Mouse (Mus musculus): ENCODE measurements around the gene Itgb5. TPM values are rescaled to one million over a fixed set of nuclear protein-coding genes. Genes with fewer than 3 reads are reported as not detected.

Itgb5 gene
- polyA plus RNA-seq, 1 experiment from 2014 or later: 67.1 TPM

DNA sequence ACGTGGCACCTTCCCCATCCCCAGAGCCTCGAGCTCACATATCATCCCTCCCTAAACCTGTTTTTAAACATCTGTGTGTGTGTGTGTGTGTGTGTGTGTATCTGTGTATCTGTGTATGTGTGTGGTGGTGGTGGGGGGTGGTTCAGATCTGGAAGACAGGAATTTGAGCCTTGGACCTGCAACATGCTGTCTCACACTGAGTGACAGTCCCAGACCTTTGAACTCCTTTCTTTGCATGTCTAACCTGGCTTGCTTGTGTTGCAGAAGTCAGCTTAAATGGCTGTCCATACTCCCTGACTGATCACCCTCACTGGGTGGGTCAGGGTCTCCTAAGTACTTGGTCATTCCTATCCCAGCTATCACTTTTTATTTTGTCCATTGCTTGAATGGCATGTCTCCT is 58.5 kb downstream of the Itgb5 start:
- H3K27ac ChIP-seq: no peak overlapping the region

DNA sequence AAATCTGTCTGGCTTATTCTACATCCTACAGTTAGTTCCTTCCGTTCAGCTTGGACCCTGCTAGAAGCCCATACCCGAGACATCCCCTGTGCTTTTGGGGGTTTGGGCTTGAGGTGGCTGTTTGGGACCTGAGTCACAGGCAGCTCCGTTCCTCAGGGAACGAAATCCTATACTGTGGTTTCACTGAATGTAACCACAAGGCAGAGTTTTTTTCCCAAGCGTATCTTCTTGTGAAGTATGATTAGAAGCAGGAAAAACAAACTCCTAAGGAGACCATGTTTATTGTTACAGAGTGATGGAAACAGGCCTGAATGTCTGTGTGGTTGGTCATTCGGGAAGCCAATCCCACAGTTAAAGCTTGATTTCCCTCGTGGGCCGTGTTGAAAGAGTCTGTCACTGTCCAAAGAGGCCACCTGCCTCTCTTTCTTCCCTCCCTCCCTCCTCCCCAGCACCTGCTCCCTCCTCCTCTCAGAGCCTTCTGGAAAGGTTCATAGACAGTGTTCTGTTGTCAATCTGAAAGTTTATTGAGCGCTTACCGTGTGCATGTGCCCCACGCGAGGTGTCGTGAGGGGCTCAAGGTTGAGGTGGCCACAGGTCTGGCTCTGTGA is 59.6 kb downstream of the Itgb5 start:
- Histone ChIP-seq H3K36me3 (peaks cover 20% of the 10 kb centered on the region), H3K4me1 (peaks cover 41% of the 10 kb centered on the region), H3K9me3 (replicated peaks) (no peaks in the 10 kb centered on the region), H3K27me3 (ENCODE audit: low read depth, poor library complexity, severe bottlenecking) (no peaks in the 10 kb centered on the region), H3K27ac (no peak overlapping the region), H3K4me3 (no peak overlapping the region)
- DNase-seq (ENCODE audit: low spot score): no peak
- WGBS: 88% methylated on average over 13 of the region's 13 CpGs

More for the DNA sequence above, 58.5 kb downstream of the Itgb5 start:
- no peak for DNase-seq (ENCODE audit: low spot score)
- 85% methylated on average over 2 of the region's 2 CpGs for WGBS
- H3K36me3 ChIP-seq: peaks cover 21% of the 10 kb centered on the region
- no peaks in the 10 kb centered on the region for H3K27me3 ChIP-seq (ENCODE audit: low read depth, poor library complexity, severe bottlenecking)
- H3K4me1 ChIP-seq: peaks cover 50% of the 10 kb centered on the region
- no peaks in the 10 kb centered on the region for H3K9me3 ChIP-seq (replicated peaks)
- H3K4me3 ChIP-seq: no peak overlapping the region

DNA sequence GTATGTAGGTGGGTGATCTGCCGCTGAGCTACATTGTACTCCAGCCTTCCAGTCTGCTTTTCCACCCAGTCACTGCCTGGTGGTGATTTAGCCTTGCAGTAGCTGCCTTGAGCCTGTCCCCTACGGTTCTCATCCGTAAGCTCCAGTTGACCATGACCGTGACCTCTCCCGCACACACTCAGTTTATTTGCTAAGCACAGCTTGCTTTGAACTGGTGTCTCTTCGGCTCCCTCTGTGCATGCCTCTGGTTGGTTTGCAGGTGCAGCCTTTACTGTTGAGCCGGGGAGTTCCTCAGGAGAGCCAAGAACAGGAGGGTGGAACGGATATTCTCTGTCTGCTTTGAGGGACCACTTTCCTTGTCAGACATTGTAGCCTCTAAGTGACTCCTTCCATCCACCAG is 61.6 kb downstream of the Itgb5 start:
- peak overlapping the region; percentile 26; the same call in 1 of the 2 replicates for H3K27ac ChIP-seq
- H3K36me3 ChIP-seq: peaks cover 13% of the 10 kb centered on the region
- peaks cover 43% of the 10 kb centered on the region for H3K4me1 ChIP-seq
- H3K4me3 ChIP-seq: no peak overlapping the region
- no peaks in the 10 kb centered on the region for H3K9me3 ChIP-seq (replicated peaks)
- DNase-seq (ENCODE audit: low spot score): no peak
- no peaks in the 10 kb centered on the region for H3K27me3 ChIP-seq (ENCODE audit: low read depth, poor library complexity, severe bottlenecking)
- WGBS: 81% methylated on average over 8 of the region's 8 CpGs

DNA sequence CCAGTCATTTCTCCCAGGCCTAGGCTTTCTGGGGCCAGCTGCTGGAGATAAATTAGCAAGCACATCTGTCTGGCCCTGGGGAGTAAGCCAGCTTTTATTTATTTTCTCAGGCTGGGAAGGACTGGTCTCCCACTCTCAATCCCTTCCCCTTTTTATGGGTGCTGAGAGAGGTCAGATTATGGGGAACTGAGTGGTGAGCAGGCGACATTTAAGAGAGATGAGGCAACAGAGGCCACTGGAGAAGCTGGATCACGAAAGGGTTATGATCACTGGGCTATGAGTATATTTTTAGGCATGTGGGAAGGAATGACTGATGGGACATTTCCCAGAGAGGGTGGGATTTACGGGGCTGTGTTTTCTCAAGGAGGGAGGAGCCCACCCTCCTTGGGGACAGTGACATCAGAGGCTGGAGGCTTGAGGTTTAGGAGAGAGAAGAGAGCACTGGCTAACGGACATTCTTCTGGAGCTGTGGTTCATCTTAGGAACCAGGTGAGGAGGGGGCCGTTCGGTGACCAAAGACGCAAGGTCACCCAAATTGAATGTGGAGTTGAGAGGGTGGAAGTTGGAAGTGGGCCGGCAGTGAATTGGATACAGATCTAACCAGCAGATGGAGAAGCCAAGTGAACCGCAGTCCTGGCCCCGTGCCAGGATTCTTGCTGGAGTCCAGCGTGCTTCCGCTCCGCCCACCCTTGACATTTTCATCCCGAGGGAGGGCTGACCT is 62.3 kb downstream of the Itgb5 start:
- DNase-seq (ENCODE audit: low spot score): peak; percentile 63
- Histone ChIP-seq H3K4me1 (peaks cover 37% of the 10 kb centered on the region), H3K4me3 (no peak overlapping the region), H3K36me3 (peaks cover 13% of the 10 kb centered on the region), H3K27ac (peak overlapping the region; percentile 26; the same call in 1 of the 2 replicates), H3K27me3 (ENCODE audit: low read depth, poor library complexity, severe bottlenecking) (no peaks in the 10 kb centered on the region), H3K9me3 (replicated peaks) (no peaks in the 10 kb centered on the region)
- 70% methylated on average over 14 of the region's 14 CpGs for WGBS

DNA sequence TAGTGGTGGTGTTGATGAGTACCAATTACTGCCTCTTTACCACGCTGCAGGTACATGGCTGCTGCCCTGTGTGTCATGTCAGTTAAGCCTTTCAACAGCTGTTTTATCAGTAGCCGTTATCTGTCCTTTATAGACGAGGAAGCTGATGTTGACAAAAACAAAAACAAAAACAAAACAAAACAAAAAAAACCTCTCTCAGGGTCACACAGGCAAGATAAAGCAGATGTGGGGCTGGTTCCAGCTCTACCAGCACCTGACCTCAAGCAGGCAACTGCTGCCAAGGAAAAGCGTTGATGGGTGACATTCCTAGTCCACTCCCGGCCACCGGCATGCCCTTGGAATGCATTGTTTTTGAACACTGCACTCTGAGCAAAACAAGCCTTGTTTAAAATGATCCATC is 63.1 kb downstream of the Itgb5 start:
- H3K27me3 ChIP-seq (ENCODE audit: low read depth, poor library complexity, severe bottlenecking): no peaks in the 10 kb centered on the region
- peaks cover 15% of the 10 kb centered on the region for H3K36me3 ChIP-seq
- WGBS: 73% methylated on average over 6 of the region's 6 CpGs
- no peak overlapping the region for H3K4me3 ChIP-seq
- DNase-seq (ENCODE audit: low spot score): no peak
- H3K9me3 ChIP-seq (replicated peaks): no peaks in the 10 kb centered on the region
- no peak overlapping the region for H3K27ac ChIP-seq
- H3K4me1 ChIP-seq: peaks cover 31% of the 10 kb centered on the region

DNA sequence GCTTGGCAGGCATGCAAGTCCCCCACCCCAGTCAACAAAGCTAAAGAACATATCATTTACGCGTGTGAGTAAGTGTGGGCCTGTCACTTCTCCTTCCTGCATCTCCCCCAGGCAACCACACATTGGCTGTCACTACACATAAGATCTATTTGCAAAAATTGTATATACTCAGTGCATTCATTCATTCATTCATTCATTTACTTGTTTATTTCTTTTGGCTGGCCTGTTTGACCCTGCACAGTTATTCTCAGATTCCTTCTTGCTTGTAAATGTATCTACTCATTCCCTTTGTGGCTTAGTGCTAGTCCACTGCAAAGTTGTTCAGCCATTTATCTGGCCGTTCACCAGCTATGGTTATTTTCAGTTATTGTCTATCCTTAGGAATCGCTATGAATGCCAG is 64.3 kb downstream of the Itgb5 start:
- DNase-seq (ENCODE audit: low spot score): no peak
- no peak overlapping the region for H3K4me3 ChIP-seq
- H3K4me1 ChIP-seq: peaks cover 31% of the 10 kb centered on the region
- H3K9me3 ChIP-seq (replicated peaks): no peaks in the 10 kb centered on the region
- H3K36me3 ChIP-seq: peaks cover 12% of the 10 kb centered on the region
- no peak overlapping the region for H3K27ac ChIP-seq
- 94% methylated on average over 4 of the region's 4 CpGs for WGBS
- H3K27me3 ChIP-seq (ENCODE audit: low read depth, poor library complexity, severe bottlenecking): no peaks in the 10 kb centered on the region

DNA sequence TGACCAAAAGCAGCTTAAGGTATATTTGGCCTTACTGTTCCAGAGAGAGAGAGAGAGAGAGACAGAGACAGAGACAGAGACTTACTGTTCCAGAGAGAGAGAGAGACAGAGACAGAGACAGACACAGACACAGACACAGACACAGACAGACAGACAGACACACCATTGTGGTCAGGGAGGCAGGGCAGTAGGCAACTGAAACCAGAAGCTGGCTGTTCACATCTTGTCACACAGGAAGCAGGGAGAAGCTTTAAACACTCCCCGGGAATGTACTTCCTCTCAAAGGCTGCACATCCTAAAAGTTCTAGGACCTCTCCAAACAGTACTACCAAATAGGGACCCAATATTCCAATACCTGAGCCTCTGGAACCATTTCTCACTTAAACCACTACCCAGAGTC is 65.0 kb downstream of the Itgb5 start:
- H3K4me1 ChIP-seq: peaks cover 31% of the 10 kb centered on the region

DNA sequence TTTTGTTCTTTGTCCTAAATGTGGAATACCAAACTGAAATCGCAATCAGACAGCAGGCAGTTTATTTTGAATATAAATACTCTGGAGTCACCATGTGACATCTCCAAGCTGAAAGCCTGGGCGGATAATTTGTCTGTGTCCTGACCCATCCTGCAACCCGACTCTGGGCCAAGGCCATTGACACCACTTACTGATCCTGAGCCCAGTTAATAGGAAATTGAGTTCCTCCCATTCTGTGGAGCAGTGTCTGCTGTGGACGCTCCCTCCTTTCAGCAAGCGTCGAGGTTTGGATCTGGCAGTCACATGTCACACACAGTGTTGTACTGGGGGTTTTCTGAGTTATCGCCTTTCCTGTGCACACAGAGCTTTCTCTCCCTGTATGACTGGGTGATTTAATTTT is 66.2 kb downstream of the Itgb5 start:
- Histone ChIP-seq H3K4me3 (no peak overlapping the region), H3K4me1 (peaks cover 27% of the 10 kb centered on the region), H3K36me3 (peaks cover 20% of the 10 kb centered on the region), H3K27ac (no peak overlapping the region), H3K9me3 (replicated peaks) (no peaks in the 10 kb centered on the region), H3K27me3 (ENCODE audit: low read depth, poor library complexity, severe bottlenecking) (no peaks in the 10 kb centered on the region)
- WGBS: 70% methylated on average over 7 of the region's 7 CpGs
- no peak for DNase-seq (ENCODE audit: low spot score)

More for the DNA sequence above, 65.0 kb downstream of the Itgb5 start:
- DNase-seq (ENCODE audit: low spot score): no peak
- Histone ChIP-seq H3K27me3 (ENCODE audit: low read depth, poor library complexity, severe bottlenecking) (no peaks in the 10 kb centered on the region), H3K27ac (no peak overlapping the region), H3K9me3 (replicated peaks) (no peaks in the 10 kb centered on the region), H3K4me3 (no peak overlapping the region), H3K36me3 (peaks cover 18% of the 10 kb centered on the region)
- WGBS: 64% methylated on average over 1 of the region's 1 CpGs

DNA sequence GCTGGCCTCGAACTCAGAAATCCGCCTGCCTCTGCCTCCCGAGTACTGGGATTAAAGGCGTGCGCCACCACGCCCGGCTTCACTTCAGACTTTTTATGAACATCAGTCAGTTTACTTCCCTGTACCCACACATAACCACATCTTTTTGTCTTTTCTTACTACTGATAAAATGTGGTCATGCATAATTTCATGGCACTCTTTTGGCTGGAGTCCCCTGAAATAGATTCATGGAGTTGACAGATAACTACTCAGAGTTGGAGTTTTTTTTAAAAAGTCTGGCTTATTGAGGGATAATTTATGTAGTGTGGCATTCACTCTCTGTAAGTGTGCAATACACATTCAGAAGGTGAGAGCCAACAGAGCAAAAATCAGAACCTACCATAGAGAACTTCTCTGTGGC is 67.3 kb downstream of the Itgb5 start:
- no peak for DNase-seq (ENCODE audit: low spot score)
- Histone ChIP-seq H3K4me1 (peaks cover 23% of the 10 kb centered on the region), H3K4me3 (no peak overlapping the region), H3K9me3 (replicated peaks) (no peaks in the 10 kb centered on the region), H3K27me3 (ENCODE audit: low read depth, poor library complexity, severe bottlenecking) (no peaks in the 10 kb centered on the region), H3K36me3 (peaks cover 28% of the 10 kb centered on the region), H3K27ac (no peak overlapping the region)
- WGBS: 95% methylated on average over 7 of the region's 7 CpGs

DNA sequence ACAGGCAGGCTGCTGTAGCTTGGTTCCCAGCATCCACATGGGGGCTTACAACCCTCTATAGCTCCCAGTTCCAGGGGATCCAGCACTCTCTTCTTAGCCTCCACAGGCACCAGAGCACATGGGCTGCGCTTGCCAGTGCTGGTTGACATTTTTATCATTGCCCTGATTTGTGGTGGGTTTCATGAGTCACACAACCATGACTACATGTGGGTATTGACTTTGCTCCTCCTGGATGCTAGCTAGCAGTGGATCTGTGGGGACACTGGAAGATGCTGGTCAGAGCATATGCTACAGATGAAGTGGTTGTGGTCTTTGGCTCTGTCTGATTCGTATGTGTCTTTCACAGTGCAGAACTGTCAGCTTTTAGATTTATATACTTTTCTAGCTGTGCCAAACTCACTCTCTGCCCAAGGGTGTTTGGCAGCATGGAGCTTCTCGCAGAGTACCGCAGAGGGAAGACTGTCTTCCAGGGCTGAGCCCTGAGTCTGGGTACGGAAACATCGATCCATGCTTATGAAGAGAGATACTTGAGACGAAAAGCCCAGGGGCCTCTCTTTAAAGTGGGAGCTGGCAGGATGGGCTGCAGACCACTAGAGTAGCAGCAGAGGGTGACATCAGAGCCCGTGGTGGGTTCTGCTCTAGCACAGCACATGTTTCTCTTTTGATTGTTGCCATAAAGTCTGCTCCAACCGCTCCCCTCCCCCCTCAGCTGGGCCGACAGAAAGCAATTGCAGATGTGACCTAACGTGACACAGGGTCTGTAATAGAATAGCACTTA is 74.4 kb downstream of the Itgb5 start:
- Histone ChIP-seq H3K36me3 (peaks cover 62% of the 10 kb centered on the region), H3K4me1 (peaks cover 47% of the 10 kb centered on the region), H3K27me3 (ENCODE audit: low read depth, poor library complexity, severe bottlenecking) (no peaks in the 10 kb centered on the region), H3K4me3 (peak overlapping the region; percentile 19), H3K27ac (peak overlapping the region; percentile 87), H3K9me3 (replicated peaks) (no peaks in the 10 kb centered on the region)
- peak; percentile 86 for DNase-seq (ENCODE audit: low spot score)
- WGBS: 24% methylated on average over 11 of the region's 11 CpGs

DNA sequence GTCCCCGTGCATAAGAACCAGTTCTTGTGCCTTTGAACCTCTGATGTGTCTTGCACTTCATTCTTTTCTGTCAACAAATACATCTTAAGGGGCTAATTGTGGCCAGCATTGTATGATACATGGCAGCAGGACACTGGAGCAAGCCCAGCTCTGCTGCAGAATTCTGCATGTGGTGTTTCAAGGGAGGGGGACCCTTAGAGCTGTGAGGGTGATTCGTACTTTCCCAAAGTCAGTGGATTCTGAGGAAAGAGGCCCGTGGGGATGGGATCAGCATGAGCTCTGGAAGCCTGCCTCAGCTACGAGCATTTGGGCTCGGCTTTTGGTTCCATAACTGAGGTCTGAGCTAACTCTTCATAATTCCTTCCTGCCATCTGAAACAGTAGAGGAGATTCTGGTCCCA is 75.1 kb downstream of the Itgb5 start:
- H3K36me3 ChIP-seq: peaks cover 55% of the 10 kb centered on the region
- peak overlapping the region; percentile 87 for H3K27ac ChIP-seq
- H3K4me3 ChIP-seq: 0 out of 2 replicates have a peak overlapping the region, but pooled peaks have one; percentile 19
- no peaks in the 10 kb centered on the region for H3K27me3 ChIP-seq (ENCODE audit: low read depth, poor library complexity, severe bottlenecking)
- H3K4me1 ChIP-seq: peaks cover 47% of the 10 kb centered on the region
- 42% methylated on average over 5 of the region's 5 CpGs for WGBS
- H3K9me3 ChIP-seq (replicated peaks): no peaks in the 10 kb centered on the region
- no peak for DNase-seq (ENCODE audit: low spot score)

DNA sequence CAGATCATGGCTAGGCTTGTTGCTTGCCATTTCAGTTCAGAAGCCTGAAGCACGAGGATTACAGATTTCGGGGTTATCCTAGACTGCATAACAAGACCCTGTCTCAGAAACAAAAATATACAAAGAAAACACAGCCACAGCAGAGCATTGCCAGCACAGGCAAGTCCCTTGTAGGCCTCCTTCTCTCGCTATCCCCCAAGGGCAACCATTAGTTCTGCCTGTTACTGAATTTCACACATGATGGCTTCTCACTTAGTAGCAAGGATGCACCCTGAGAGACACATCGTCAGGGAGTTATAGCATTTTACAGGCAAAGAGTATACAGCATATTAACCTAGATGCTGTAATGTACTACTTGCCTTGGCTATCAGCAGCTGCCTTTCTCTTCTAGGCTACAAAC is 78.8 kb downstream of the Itgb5 start:
- no peak overlapping the region for H3K4me3 ChIP-seq
- no peak overlapping the region for H3K27ac ChIP-seq
- H3K4me1 ChIP-seq: peaks cover 31% of the 10 kb centered on the region
- WGBS: 81% methylated on average over 4 of the region's 4 CpGs
- DNase-seq (ENCODE audit: low spot score): no peak
- no peaks in the 10 kb centered on the region for H3K27me3 ChIP-seq (ENCODE audit: low read depth, poor library complexity, severe bottlenecking)
- peaks cover 50% of the 10 kb centered on the region for H3K36me3 ChIP-seq
- H3K9me3 ChIP-seq (replicated peaks): no peaks in the 10 kb centered on the region

DNA sequence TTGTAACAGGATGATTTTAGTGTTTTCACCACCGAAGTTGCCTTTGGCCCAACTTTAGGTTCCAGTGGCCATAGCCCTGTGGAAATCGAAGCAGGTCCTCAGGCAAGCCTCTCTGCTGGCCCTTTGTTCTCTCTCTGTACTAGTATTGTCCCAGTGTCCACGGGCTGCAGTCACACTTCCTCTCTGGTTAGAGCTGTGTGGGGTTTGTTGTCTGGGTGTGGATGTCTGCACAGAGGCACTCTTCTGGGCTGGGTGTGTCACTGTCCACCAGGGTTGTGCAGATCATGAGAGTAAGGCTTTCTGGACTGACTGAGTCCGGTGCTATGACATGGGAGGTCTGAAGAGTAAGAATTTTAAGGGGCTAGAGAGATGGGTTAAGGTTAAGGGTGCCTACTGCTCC is 85.5 kb downstream of the Itgb5 start:
- Histone ChIP-seq H3K36me3 (peaks cover 83% of the 10 kb centered on the region), H3K27me3 (ENCODE audit: low read depth, poor library complexity, severe bottlenecking) (no peaks in the 10 kb centered on the region), H3K9me3 (replicated peaks) (no peaks in the 10 kb centered on the region), H3K4me1 (peaks cover 11% of the 10 kb centered on the region), H3K4me3 (no peak overlapping the region), H3K27ac (0 out of 2 replicates have a peak overlapping the region, but pooled peaks have one; percentile 9)
- DNase-seq (ENCODE audit: low spot score): no peak
- 90% methylated on average over 4 of the region's 4 CpGs for WGBS

All from limb, embryonic 10.5 days (tissue).